Mouse (Mus musculus) heart, adult 2 months (tissue): ENCODE measurements around the gene Slc30a9.

ENCODE experiments used
- CTCF ChIP-seq: fragments of 200-600 bp; IDR thresholded peaks from 2 replicates; pipeline ENCODE4 v1.8.1; 2022; ENCODE audit warnings: antibody characterized with exemption, mild to moderate bottlenecking, moderate library complexity
- POLR2A ChIP-seq: fragments of 200-500 bp; IDR thresholded peaks from 2 replicates; pipeline ENCODE4 v1.6.1; 2011; ENCODE audit warnings: mild to moderate bottlenecking, low read depth, low read length, control low read depth; ENCODE audit not compliant: insufficient read depth

DNA sequence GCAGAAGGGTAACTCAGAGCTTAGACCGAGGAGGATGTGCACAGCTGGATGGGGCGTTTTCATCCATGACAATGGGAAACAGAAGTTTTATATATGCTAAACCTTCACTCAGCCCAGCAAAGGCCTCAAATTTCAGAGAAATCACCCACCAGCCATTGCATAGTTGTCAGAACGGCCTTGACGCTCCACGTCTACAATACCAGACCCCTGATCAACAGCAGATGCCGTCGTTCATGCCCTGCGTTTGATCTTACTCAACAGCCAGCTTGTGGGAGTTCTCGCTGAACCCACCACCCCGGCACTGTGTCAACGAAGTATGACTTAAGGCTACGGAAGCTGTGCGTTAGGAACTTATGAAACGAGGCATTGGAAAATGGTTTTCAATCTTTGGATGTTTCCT, 90.4 kb downstream of the Slc30a9 start:
- no peak for TF ChIP-seq CTCF
- no peak for TF ChIP-seq POLR2A
